In genomic region chr13:97053844-97054243, GRCm38 (mm10) we compare ENCODE assay signal across 13 mouse cellular contexts. TPM values are rescaled to one million over a fixed set of nuclear protein-coding genes. Genes with fewer than 3 reads are reported as not detected.
DNase-seq lines count a peak whose midpoint lies in the region.
"Had no signal": no experiment of that assay in that cellular context is flagged by ENCODE, and none has a peak within 500 bp of the region (broad histone marks: within the 10 kb centered on the region; RNA-seq: fewer than 3 reads in every experiment).

No protein-coding gene starts in this region.

- 77% methylated on average over 8 of the region's 8 CpGs for WGBS in heart, embryonic 10.5 days

- H3K27me3 ChIP-seq in heart, embryonic 10.5 days (ENCODE audit: insufficient read depth, poor library complexity, severe bottlenecking), result no peaks in the 10 kb centered on the region
- H3K27me3 ChIP-seq: hindbrain, embryonic 15.5 days had no signal

- H3K4me1 ChIP-seq in heart, embryonic 10.5 days, result peaks cover 5% of the 10 kb centered on the region; the same call in 1 of the 2 replicates
- H3K4me1 ChIP-seq: hindbrain, embryonic 15.5 days had no signal

- DNase-seq in heart, adult 9 months (ENCODE audit: low spot score in 2 of 2), result peak; percentile 3 to 5
- DNase-seq in heart, embryonic 10.5 days (ENCODE audit: low spot score), result no peak
- DNase-seq in urinary bladder, postnatal 4 days (ENCODE audit: low spot score in 2 of 2), result peak; percentile 30 to 67
- DNase-seq in urinary bladder, postnatal 36 days (ENCODE audit: low spot score in 2 of 2), result no peak
- DNase-seq in heart, postnatal 14 days, result peak; percentile 36 to 59
- DNase-seq in testis, postnatal 14 days (ENCODE audit: low spot score), result peak; percentile 79
- DNase-seq in thymus, postnatal 14 days, result no peak
- no peak for DNase-seq in c-Kit-positive CD71-positive TER-119-positive erythroid progenitor cells, embryonic 14.5 days (ENCODE audit: low spot score)

- no peak overlapping the region for H3K4me3 ChIP-seq in heart, embryonic 10.5 days
- H3K4me3 ChIP-seq: hindbrain, embryonic 15.5 days; liver, embryonic 15.5 days had no signal

- no peaks in the 10 kb centered on the region for H3K9me3 ChIP-seq in heart, embryonic 10.5 days
- H3K9me3 ChIP-seq: hindbrain, embryonic 15.5 days; liver, embryonic 15.5 days had no signal

- intact Hi-C loops in heart, postnatal 14 days (cut with DNase I), result loop anchor here (10.0 kb wide), 1 partner anchor 199 kb away; no protein-coding TSS in a partner anchor

- no peak overlapping the region for H3K27ac ChIP-seq in heart, embryonic 10.5 days
- H3K27ac ChIP-seq: hindbrain, embryonic 15.5 days; liver, embryonic 15.5 days had no signal

- H3K36me3 ChIP-seq in heart, embryonic 10.5 days, result no peaks in the 10 kb centered on the region
- H3K36me3 ChIP-seq: hindbrain, embryonic 15.5 days; liver, embryonic 15.5 days had no signal

RNA-seq across cellular contexts. Expression of gene Fam169a, which starts 13.2 kb away (rescaled TPM):
- polyA plus RNA-seq in heart, embryonic 10.5 days (2016; fragmentation: Nextera tagmentation; extraction: Ambion mirVana), result 12.7 and 16.3 TPM in 2 replicates
- total RNA-seq in heart, postnatal 14 days (2021), result under 1 TPM; 0.24 to 0.29 TPM

RNA-seq across cellular contexts. Expression of gene 1700029F12Rik, which starts 19.7 kb away (rescaled TPM):
- polyA plus RNA-seq in heart, embryonic 10.5 days (2016; fragmentation: Nextera tagmentation; extraction: Ambion mirVana), result not detected in 2 replicates
- total RNA-seq in heart, postnatal 14 days (2021), result not detected
- total RNA-seq: layer of hippocampus, postnatal 14 days had no signal
- polyA plus RNA-seq: cortical plate, adult 2 months; hindbrain, embryonic 15.5 days; liver, embryonic 15.5 days; midbrain, embryonic 16.5 days had no signal

RNA-seq across cellular contexts. Expression of gene Gm6169, which starts 45.2 kb away (rescaled TPM):
- polyA plus RNA-seq in heart, embryonic 10.5 days (2016; fragmentation: Nextera tagmentation; extraction: Ambion mirVana), result 1.9 and 3.1 TPM in 2 replicates
- total RNA-seq in heart, postnatal 14 days (2021), result 10 to 100 TPM in 1 of 2 experiments, under 1 TPM in 1; 0.63 to 14.3 TPM

Comparison
In these comparisons a context has a peak if more than half of its experiments do, and no peak if none do; other contexts are left out.
1. DNase-seq: peak in heart, adult 9 months (2 of 2), urinary bladder, postnatal 4 days (2 of 2), heart, postnatal 14 days (2 of 2) and testis, postnatal 14 days (single experiment); none in heart, embryonic 10.5 days (single experiment), urinary bladder, postnatal 36 days (0 of 2), thymus, postnatal 14 days (single experiment) and c-Kit-positive CD71-positive TER-119-positive erythroid progenitor cells, embryonic 14.5 days (single experiment).